Mouse (Mus musculus) G1E (cell line): ENCODE measurements at regions not wholly inside any gene's neighbourhood (a gene's known extent, or its start where the extent isn't known, plus 50 kb on each side); places are given as distances from the start of the nearest gene placed in this dataset.

Source experiments
- ATAC-seq: 2 replicates; pipeline ENCODE4 v1.8.0; 2016; ENCODE audit warnings: mild to moderate bottlenecking; ENCODE audit not compliant: insufficient number of reproducible peaks, poor library complexity, low FRiP score, severe bottlenecking; ENCODE audit errors: extremely low read depth
- DNase-seq: peaks from one replicate; pipeline ENCODE4 v3.0.0; 2012; ENCODE audit warnings: low spot score
- H3K27me3 ChIP-seq: 2 replicates; pipeline ENCODE4 v1.6.1; 2012; ENCODE audit warnings: mild to moderate bottlenecking, low read length, inconsistent platforms; ENCODE audit not compliant: insufficient read depth
- H3K36me3 ChIP-seq: replicated peaks from 2 replicates; pipeline ENCODE3; 2012; ENCODE audit warnings: mild to moderate bottlenecking, inconsistent platforms
- H3K4me1 ChIP-seq: 2 replicates; pipeline ENCODE4 v1.6.1; 2012; ENCODE audit warnings: low read depth, low read length, inconsistent platforms, mixed read lengths; ENCODE audit not compliant: insufficient read depth
- H3K4me3 ChIP-seq: 2 replicates; pipeline ENCODE4 v1.5.1; 2012; ENCODE audit warnings: low read depth, mild to moderate bottlenecking, inconsistent platforms, low read length, moderate library complexity, mixed read lengths
- H3K9me3 ChIP-seq: replicated peaks from 2 replicates; pipeline ENCODE4 v1.6.1; 2012; ENCODE audit warnings: inconsistent platforms
- CTCF ChIP-seq: IDR thresholded peaks from 2 replicates; pipeline ENCODE4 v1.5.1; 2012; ENCODE audit warnings: low read depth, low read length, inconsistent platforms, mixed read lengths
- GATA1 ChIP-seq: IDR thresholded peaks from 2 replicates; pipeline ENCODE4 v1.6.1; 2012; ENCODE audit warnings: borderline replicate concordance, low read length, inconsistent platforms, mixed read lengths
- GATA2 ChIP-seq: IDR thresholded peaks from 2 replicates; pipeline ENCODE4 v1.6.1; 2012; ENCODE audit warnings: low read depth, low read length, inconsistent platforms, borderline replicate concordance
- POLR2AphosphoS5 ChIP-seq: IDR thresholded peaks from 2 replicates; pipeline ENCODE4 v1.6.1; 2012; ENCODE audit warnings: low read depth, low read length, inconsistent platforms; ENCODE audit not compliant: insufficient replicate concordance
- TAL1 ChIP-seq: conservative IDR thresholded peaks from 2 replicates; pipeline ENCODE4 v1.6.1; 2012; ENCODE audit warnings: low read depth, low read length, inconsistent platforms, mixed read lengths

GRCm38 (mm10) chr16:63081383-63081782 is 227.3 kb downstream of the Pros1 start:
- no peaks in the 10 kb centered on the region for H3K4me1 ChIP-seq
- ATAC-seq, result no peak
- H3K4me3 ChIP-seq, result no peak overlapping the region
- DNase-seq, result no peak
- no peaks in the 10 kb centered on the region for H3K27me3 ChIP-seq
- no peaks in the 10 kb centered on the region for H3K36me3 ChIP-seq
- TF ChIP-seq GATA1 (no peak), GATA2 (no peak), POLR2AphosphoS5 (no peak), TAL1 (no peak), CTCF (no peak)
- H3K9me3 ChIP-seq, result no peaks in the 10 kb centered on the region

GRCm38 (mm10) chr16:63083256-63083655 is 229.1 kb downstream of the Pros1 start:
- ATAC-seq (no peak), DNase-seq (no peak)
- no peak for TF ChIP-seq POLR2AphosphoS5
- no peak for TF ChIP-seq GATA1
- TF ChIP-seq CTCF, result no peak
- Histone ChIP-seq H3K27me3 (no peaks in the 10 kb centered on the region), H3K4me1 (no peaks in the 10 kb centered on the region), H3K9me3 (no peaks in the 10 kb centered on the region), H3K36me3 (no peaks in the 10 kb centered on the region), H3K4me3 (no peak overlapping the region)

DNA sequence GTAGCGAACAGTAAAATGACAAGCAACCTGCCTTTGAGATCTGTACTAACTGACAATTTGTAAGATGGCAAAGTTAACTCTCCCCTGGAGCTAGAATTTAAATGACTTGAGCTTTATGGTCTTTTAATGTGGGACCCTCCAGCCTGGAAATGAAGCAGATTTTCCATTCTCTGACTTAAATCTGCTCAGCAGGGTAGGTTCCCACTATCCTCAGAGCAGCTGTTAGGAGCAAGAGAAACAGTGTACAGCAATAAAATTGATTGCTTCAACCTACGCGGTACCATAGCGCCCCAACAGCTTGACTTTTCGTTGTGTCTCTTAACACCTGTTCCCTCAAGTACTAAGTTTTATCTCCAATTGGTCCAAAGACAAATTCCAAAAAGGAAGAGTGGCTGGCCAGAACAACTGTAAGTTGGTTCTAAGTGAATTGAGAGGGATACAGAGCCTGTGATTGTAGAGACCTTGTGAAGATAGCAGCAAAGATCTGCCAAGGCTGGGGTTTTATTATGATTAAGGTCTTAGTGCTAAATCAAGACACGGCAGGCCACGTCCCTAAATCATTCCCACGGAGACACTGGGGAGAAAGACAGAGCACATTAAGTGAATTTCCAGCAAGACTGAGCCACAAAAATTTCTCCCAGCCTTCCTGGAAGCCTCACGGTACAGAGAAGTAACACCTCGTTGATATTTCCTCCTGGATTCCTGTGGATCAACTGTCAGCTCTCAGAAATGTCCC is 230.1 kb downstream of the Pros1 start:
- no peaks in the 10 kb centered on the region for H3K4me1 ChIP-seq
- no peaks in the 10 kb centered on the region for H3K27me3 ChIP-seq
- TF ChIP-seq GATA2 (no peak), POLR2AphosphoS5 (no peak), GATA1 (no peak), TAL1 (no peak), CTCF (no peak)
- H3K9me3 ChIP-seq, result no peaks in the 10 kb centered on the region
- H3K4me3 ChIP-seq, result no peak overlapping the region
- ATAC-seq (no peak), DNase-seq (no peak)
- H3K36me3 ChIP-seq, result no peaks in the 10 kb centered on the region

DNA sequence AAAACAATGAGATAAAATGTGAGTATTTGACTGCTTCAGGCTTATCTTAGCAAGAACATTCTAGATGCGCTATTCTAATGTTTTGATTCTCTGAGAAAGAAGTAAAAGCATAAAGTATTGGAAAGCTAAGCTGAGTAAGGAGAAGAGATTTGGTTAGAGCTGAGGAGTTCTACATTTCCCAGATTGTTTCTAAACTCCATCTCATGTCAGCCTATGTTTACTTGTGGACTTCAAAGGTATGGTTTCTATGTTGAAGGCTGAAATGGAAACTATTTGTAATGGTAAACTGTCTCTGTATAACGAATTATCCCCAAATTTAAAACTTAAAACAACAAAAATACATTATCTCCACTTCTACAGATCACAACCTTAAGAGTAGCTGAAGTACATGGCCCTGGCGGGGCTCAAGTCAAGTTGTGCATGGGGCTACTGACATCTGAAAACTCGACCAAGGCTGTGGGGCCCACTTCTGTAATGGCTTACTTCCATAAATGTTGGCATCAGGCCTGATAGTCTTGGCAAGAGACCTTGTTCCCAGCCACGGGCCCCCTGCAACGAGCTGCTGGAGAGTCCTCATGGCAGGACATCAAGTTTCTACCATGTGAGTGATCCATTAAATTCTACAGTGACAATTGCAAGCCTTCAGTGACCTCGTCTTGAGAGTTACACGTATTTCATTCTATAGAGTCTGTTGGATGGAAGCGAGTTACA is 232.1 kb downstream of the Pros1 start:
- TF ChIP-seq GATA2 (no peak), TAL1 (no peak), CTCF (no peak), GATA1 (no peak), POLR2AphosphoS5 (no peak)
- no peak for ATAC-seq

DNA sequence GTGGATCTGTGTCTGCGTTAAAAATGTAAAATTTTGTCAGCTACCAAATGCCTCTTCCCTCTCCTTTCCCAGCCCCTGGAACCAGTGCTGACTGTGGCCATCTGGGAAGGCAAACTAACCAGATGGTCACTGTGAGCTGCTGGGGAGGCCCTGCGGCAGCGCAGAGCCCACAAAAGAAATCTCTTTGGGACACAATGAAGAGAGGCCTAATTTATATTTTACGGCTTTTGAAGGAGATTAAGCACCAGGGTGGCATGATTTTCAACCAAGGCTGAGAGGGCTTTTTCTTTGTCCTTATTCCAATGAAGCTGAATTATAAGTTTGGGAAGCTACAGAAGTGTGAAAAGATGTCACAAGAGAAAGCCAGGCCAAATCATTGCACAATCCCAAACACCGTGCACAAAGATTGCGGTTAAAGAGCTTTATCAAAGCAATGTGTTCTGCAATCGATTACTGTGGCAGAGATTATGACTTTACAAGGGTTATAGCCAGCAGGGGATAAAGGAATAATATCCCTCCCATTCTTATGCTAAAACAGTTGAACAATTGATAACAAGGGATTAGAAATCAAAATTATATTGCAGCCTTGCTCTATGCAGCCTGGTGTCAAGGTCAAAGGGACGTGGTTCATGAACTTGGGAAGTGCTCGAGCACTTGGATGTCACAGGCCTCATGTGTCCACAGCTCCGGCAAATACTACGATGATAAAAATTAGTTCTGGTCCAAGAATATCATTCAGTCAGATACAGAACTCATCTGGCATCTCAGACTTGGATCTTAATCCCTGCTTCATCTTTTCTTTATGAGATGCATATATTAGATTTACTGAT is 237.6 kb downstream of the Pros1 start:
- DNase-seq (no peak), ATAC-seq (no peak)
- H3K9me3 ChIP-seq, result no peaks in the 10 kb centered on the region
- no peaks in the 10 kb centered on the region for H3K4me1 ChIP-seq
- TF ChIP-seq POLR2AphosphoS5, result no peak
- no peak for TF ChIP-seq GATA1
- TF ChIP-seq CTCF, result no peak
- no peak for TF ChIP-seq GATA2
- no peak for TF ChIP-seq TAL1
- no peaks in the 10 kb centered on the region for H3K36me3 ChIP-seq
- H3K4me3 ChIP-seq, result no peak overlapping the region
- H3K27me3 ChIP-seq, result no peaks in the 10 kb centered on the region

More for the DNA sequence above, 232.1 kb downstream of the Pros1 start:
- no peak for DNase-seq
- Histone ChIP-seq H3K4me1 (no peaks in the 10 kb centered on the region), H3K27me3 (no peaks in the 10 kb centered on the region), H3K4me3 (no peak overlapping the region), H3K36me3 (no peaks in the 10 kb centered on the region), H3K9me3 (no peaks in the 10 kb centered on the region)

DNA sequence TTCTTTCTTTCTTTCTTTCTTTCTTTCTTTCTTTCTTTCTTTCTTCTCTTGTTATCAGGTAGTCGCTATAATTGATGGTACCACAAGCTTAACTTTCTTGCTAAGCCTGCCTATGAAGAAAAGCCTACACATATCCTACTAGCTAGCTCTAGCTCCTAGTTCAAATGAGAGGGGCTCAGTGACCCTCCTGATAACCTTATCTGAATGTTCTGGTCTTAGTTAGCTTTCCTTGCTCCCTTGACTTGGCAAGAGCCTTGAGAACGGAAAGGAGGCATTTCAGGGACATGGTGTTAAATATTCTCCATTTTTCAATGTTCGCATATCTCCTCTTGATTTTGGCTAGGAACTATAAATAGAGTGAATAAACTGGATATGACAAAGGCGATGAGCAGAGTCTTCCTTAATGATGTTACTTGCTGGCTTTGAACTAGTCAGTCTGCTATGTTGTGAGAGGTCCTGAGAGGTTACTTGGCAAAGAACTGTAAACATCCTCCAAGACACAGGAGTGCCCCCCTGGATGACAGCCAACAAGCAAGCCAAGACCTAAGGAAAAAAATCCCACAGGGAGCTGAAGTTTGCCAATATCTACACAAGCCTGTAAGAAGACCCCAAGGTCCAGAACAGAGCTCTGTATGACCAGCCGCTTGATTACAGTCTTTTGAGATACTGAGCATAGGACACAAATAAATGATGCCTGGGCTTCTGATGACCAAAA is 240.2 kb downstream of the Pros1 start:
- Histone ChIP-seq H3K27me3 (no peaks in the 10 kb centered on the region), H3K9me3 (no peaks in the 10 kb centered on the region), H3K36me3 (no peaks in the 10 kb centered on the region), H3K4me3 (no peak overlapping the region), H3K4me1 (no peaks in the 10 kb centered on the region)
- DNase-seq (no peak), ATAC-seq (no peak)
- TF ChIP-seq POLR2AphosphoS5 (no peak), TAL1 (no peak), CTCF (no peak), GATA2 (no peak), GATA1 (no peak)
